Mouse (Mus musculus): Measurements from ENCODE around the gene Slc9b1. TPM values are rescaled to one million over a fixed set of nuclear protein-coding genes. Genes with fewer than 3 reads are reported as not detected.

Gene Slc9b1
- polyA plus RNA-seq, 1 experiment from 2014 or later = not detected

DNA sequence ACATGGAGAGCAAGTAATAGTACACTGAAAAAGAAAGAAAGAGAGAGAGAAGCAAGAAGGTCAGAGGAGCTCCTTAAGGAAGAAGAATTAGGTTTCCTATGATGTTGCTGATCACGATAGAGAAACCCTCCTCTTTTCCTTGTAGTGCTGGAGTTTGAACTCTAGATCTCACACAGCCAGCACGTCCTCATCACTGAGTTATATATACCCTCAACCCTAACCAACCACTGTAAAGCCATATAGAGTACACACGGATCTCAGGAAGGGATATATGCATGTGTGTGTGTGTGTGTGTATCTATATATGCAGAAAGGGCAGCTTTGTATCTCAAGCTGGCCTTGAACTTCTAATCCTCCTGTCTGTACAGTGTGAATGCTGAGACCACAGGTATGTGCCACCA is 69.4 kb downstream of the Slc9b1 start:
- H3K4me3 ChIP-seq = no peak overlapping the region
- H3K27ac ChIP-seq = no peak overlapping the region
- H3K36me3 ChIP-seq = no peaks in the 10 kb centered on the region; the same call in 1 of the 2 replicates
- no peaks in the 10 kb centered on the region for H3K27me3 ChIP-seq
- WGBS = 80% methylated on average over 3 of the region's 3 CpGs
- H3K9me3 ChIP-seq (replicated peaks) = no peaks in the 10 kb centered on the region
- H3K9ac ChIP-seq = no peak overlapping the region
- ATAC-seq (replicated peaks; ENCODE audit: insufficient number of reproducible peaks, insufficient read depth, low FRiP score, low read depth) = no peak
- peaks cover 19% of the 10 kb centered on the region for H3K4me1 ChIP-seq (replicated peaks)
- no peak overlapping the region for H3K4me2 ChIP-seq

DNA sequence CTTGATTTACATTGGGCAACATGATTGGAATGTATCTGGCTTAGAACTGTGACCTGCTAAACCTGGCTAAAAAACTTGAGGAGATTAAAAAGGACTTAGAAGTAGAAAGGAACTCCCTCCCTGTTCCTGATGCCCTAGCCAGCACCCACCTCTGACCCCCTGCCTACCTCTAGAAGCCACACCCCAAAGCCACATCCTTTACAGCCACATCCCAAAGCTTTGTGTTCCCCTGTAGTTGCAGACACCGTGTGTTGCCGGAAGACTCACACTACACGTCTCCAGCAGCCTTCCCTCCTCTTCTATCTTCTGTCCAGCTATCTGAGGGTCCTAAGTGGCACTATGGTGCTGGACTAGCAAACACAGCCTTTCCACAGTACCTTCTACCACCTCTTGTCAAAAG is 70.0 kb downstream of the Slc9b1 start:
- Histone ChIP-seq H3K9me3 (replicated peaks) (no peaks in the 10 kb centered on the region), H3K27me3 (no peaks in the 10 kb centered on the region), H3K4me2 (no peak overlapping the region), H3K27ac (no peak overlapping the region), H3K9ac (no peak overlapping the region), H3K4me3 (no peak overlapping the region), H3K4me1 (replicated peaks) (peaks cover 15% of the 10 kb centered on the region), H3K36me3 (no peaks in the 10 kb centered on the region; the same call in 1 of the 2 replicates)
- no peak for ATAC-seq (replicated peaks; ENCODE audit: insufficient number of reproducible peaks, insufficient read depth, low FRiP score, low read depth)
- 76% methylated on average over 3 of the region's 3 CpGs for WGBS

DNA sequence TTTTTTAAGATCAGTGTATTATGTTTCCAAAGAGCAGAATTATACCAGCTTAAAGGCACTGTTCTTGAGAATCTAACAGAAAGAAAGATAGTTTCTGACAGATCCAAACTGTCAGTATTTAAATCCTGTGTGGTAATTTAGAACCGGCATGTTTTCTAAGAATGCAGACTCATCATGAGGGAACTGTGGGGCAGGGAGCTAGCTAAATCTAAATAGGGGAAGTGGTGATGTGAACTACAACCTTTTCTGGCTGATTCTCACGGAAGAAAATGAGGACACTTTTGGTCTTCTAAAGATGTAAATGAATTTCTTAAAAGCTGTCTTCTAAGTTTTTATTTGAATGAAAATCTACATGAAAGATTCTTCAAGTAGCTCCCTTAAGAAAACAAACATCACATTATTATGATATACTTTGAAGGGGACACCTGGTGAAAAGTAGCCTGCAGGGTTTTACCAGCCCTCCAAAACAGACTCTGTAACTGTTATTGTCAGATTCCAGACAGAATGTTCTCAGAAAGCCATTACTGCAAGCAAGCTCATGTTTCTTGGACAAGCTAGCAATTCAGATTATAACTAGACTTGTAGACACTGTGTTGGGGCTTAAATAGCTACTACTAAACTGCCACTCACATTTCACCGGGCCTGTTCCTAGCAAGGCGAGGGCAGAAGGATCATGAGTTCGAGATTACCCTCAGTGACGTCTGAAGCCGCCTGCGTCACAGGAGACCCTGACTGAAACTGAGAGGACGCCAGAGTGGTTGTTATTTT is 72.9 kb downstream of the Slc9b1 start:
- Histone ChIP-seq H3K36me3 (no peaks in the 10 kb centered on the region; the same call in 1 of the 2 replicates), H3K9ac (no peak overlapping the region)

DNA sequence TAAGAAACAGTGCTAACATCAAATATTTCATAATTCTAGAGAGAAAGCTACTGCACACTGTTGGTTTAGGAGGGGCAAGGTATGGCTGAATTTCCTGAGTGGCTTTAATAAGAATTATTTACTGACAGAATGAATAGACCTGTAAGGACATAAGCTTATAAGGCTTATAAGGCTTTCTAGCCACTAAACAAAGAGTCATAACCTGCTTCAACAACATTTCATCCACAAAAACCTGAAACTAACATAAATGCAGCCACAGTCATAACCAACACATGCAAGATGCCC is 73.4 kb downstream of the Slc9b1 start:
- no peaks in the 10 kb centered on the region for H3K9me3 ChIP-seq (replicated peaks)
- no peak overlapping the region for H3K4me3 ChIP-seq
- no peak overlapping the region for H3K4me2 ChIP-seq
- H3K9ac ChIP-seq = no peak overlapping the region
- H3K36me3 ChIP-seq = no peaks in the 10 kb centered on the region; the same call in 1 of the 2 replicates
- H3K27ac ChIP-seq = no peak overlapping the region
- no peak for ATAC-seq (replicated peaks; ENCODE audit: insufficient number of reproducible peaks, insufficient read depth, low FRiP score, low read depth)
- peaks cover 10% of the 10 kb centered on the region for H3K4me1 ChIP-seq (replicated peaks)
- no peaks in the 10 kb centered on the region for H3K27me3 ChIP-seq

More for the DNA sequence above, 72.9 kb downstream of the Slc9b1 start:
- no peak overlapping the region for H3K4me3 ChIP-seq
- H3K27ac ChIP-seq = no peak overlapping the region
- no peak overlapping the region for H3K4me2 ChIP-seq
- H3K4me1 ChIP-seq (replicated peaks) = peaks cover 10% of the 10 kb centered on the region
- H3K9me3 ChIP-seq (replicated peaks) = no peaks in the 10 kb centered on the region
- no peak for ATAC-seq (replicated peaks; ENCODE audit: insufficient number of reproducible peaks, insufficient read depth, low FRiP score, low read depth)
- no peaks in the 10 kb centered on the region for H3K27me3 ChIP-seq
- WGBS = 78% methylated on average over 9 of the region's 9 CpGs

DNA sequence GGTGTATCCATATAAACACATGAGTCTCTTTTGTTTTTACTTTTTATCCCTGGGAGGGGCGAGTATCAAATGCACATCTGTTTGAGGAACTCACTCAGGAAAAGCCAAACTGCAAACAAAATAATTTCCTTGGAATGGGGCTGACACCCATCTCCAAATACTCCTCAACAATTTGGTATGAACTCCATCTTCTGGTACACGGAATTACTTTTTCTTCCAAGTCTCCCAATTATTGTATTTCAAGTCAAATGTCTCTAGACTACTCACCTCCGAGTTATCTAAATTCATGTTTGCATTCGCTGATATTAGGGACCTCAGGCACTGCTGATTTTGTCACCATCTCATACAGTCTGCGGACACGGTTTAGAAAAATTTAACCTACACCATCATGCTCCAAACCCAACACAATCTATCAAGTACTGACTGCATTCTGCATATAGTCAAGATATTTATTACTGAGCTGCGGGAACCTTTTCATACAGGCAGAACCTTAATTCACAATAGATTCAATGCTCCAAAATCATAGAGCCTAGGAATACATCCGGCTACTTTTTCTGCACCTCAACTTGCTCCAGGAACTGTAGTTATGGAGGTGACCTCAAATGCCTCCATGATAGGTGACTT is 74.5 kb downstream of the Slc9b1 start:
- no peak for ATAC-seq (replicated peaks; ENCODE audit: insufficient number of reproducible peaks, insufficient read depth, low FRiP score, low read depth)
- H3K27me3 ChIP-seq = no peaks in the 10 kb centered on the region
- peaks cover 10% of the 10 kb centered on the region for H3K4me1 ChIP-seq (replicated peaks)
- peak overlapping the region; percentile 85 for H3K9ac ChIP-seq
- H3K36me3 ChIP-seq = no peaks in the 10 kb centered on the region
- peak overlapping the region; percentile 97 for H3K27ac ChIP-seq
- peak overlapping the region; percentile 63 for H3K4me2 ChIP-seq
- H3K9me3 ChIP-seq (replicated peaks) = no peaks in the 10 kb centered on the region
- 15% methylated on average over 8 of the region's 8 CpGs for WGBS
- peak overlapping the region; percentile 73 for H3K4me3 ChIP-seq

DNA sequence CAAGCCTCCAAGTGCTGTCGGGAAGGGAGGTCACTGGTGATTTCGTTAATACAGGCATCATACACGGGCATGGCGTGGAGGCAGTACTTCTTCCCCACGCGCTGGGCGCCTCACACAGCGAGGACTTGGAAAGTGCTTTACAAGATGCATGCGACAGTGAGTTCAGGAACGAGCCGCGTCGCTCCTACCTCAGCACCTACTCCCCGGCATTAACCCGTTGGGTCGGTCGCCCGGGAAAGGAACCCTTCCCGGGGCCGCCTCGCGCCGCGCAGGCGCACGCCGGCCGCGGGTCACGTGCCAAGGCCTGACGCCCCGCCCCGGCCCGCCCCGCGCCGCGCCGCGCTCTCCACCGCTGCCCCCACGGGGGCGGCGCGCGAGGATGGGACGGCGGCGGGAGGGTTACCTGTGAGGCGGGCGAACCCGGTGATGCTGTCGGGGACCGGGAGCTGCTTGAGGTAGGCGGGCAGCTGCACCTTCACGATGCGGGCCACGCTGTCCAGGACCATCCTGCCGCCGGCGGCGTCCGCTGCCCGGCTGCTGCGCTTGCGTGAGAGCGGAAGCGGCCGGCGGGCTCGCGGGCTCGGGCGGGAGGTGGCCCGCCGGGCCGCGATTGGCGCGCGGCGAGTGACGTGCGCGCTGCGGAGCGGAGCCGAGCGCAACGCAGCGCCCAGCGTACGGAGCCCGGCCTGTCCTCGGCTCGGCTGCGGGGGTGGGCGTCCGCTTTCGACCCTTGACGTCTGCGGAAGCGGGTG is 75.2 kb downstream of the Slc9b1 start:
- Histone ChIP-seq H3K9me3 (replicated peaks) (no peaks in the 10 kb centered on the region), H3K9ac (peak overlapping the region; percentile 85), H3K4me3 (peak overlapping the region; percentile 73), H3K27ac (peak overlapping the region; percentile 97), H3K4me1 (replicated peaks) (peaks cover 10% of the 10 kb centered on the region), H3K27me3 (no peaks in the 10 kb centered on the region), H3K36me3 (no peaks in the 10 kb centered on the region), H3K4me2 (peak overlapping the region; percentile 63)
- WGBS = under 1% methylated on average over 82 of the region's 103 CpGs
- peak; percentile 97 for ATAC-seq (replicated peaks; ENCODE audit: insufficient number of reproducible peaks, insufficient read depth, low FRiP score, low read depth)

DNA sequence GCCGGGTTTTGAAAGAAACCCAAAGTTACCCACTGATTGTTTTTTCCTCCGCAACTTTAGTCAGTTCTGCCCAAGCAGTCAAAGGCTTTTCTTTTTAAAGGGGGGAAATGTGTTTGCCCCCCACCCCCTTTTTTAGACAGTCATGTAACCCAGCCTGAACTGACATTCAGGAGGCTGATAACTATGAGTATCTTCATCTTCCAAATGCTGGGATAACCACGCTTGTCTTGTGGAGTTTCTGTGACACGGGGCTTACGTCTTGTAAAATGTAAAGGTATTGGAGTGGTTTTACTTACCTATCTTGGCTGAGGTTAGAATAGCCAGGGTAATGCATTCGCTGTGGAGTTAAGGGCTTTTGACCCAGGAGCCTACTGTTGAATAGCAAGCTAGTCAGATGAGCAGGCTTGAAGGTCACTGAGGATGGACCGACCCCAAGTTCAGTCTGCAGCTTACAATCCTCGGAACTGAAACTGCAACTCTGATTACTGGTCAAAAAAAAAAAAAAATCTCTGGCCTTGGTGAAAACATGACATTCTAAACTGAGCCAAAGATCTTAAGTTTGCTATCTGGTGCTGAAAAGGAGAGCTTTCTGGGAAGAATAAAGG is 75.9 kb downstream of the Slc9b1 start, which contains the start of gene Cisd2:
Gene Cisd2, minus strand, starts transcription at position 318 of the 605 bp plus-strand sequence.
- H3K9me3 ChIP-seq (replicated peaks) = no peaks in the 10 kb centered on the region
- H3K9ac ChIP-seq = peak within 1 kb of the TSS; percentile 85
- peak within 1 kb of the TSS; percentile 63 for H3K4me2 ChIP-seq
- peak within 1 kb of the TSS; percentile 73 for H3K4me3 ChIP-seq
- ATAC-seq (replicated peaks; ENCODE audit: insufficient number of reproducible peaks, insufficient read depth, low FRiP score, low read depth) = 0 out of 2 replicates have a peak, but pooled peaks have one; percentile 9
- WGBS = under 1% methylated on average over 8 of the region's 8 CpGs
- no peaks in the 10 kb centered on the region for H3K27me3 ChIP-seq
- peaks cover 10% of the 10 kb centered on the region for H3K4me1 ChIP-seq (replicated peaks)
- H3K36me3 ChIP-seq = no peaks in the 10 kb centered on the region
- H3K27ac ChIP-seq = peak within 1 kb of the TSS; percentile 97

DNA sequence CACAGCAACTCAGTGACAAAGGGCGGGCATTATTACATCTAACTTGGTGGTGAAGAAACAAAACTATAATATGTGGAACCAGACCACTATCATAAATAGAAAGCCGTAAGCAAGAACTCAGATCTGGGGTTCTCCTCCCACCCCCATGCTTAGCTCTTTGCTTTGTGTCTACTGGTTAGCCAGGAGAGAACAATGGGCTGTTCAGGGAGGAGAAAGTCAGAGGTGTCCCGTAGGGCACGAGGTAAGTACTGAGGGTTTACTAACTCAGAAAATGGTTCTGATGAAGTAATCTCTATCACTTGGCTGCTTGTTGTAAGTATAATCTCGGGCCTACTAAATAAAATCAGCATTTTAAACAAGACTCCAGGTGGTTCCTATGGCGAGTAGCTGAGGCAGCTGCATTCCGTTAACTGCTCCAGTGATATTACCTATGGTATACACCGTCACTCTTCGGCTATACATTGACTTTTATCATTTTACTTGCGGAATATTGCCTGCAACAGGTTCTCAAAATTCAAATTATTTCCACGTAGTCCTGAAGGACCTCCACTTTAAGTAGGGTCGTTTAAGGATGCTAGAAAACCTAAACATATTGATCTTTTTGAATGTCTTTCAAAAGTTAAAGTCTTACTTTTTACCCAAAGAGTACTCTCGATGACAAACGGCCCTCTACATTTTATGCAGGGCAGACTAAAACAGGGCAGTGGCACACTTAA is 89.2 kb downstream of the Slc9b1 start:
- Histone ChIP-seq H3K27me3 (no peaks in the 10 kb centered on the region), H3K36me3 (no peaks in the 10 kb centered on the region; the same call in 1 of the 2 replicates), H3K4me2 (peak overlapping the region; percentile 64), H3K9ac (peak overlapping the region; percentile 70), H3K27ac (peak overlapping the region; percentile 86), H3K9me3 (replicated peaks) (no peaks in the 10 kb centered on the region), H3K4me1 (replicated peaks) (peaks cover 12% of the 10 kb centered on the region), H3K4me3 (peak overlapping the region; percentile 95)
- WGBS = 51% methylated on average over 14 of the region's 14 CpGs
- no peak for ATAC-seq (replicated peaks; ENCODE audit: insufficient number of reproducible peaks, insufficient read depth, low FRiP score, low read depth)

DNA sequence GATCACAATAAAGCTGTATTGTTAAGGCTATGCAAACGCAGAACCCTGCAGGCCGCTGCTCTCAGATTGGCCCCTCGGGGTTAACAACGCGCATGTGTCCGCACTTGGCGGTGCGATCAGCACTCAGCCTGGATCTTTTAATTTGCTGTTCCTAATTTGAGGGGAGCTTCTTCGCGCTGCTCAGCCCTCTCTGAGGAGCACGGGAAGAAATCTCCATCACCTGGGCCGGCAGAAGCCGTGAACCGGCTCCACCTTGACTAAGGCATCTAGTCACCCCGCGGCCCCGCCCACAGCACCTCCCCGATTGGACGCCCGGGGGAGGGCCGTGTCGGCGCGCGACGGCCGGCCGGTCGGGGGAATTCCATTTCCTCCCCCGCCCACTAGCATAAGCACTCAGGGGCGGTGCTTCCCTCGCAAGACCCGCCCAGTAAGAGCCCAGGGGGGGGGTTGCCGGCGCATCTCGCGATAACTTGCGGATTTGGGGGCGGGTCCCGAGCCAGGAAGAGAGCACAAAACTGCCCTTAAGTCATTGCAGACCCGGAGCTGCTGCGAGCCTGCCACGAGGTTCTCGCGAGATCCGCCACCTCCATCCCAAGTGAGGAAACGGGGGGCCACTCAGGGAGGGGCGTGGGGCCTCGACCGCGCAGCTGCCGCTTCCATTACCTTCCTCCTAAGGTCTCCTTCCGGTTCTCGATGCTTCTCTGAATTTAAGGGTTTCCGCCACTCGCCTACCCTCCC is 90.1 kb downstream of the Slc9b1 start, which contains the start of gene Ube2d3:
Gene Ube2d3, plus strand, starts transcription at position 392 of the 738 bp plus-strand sequence.
- Histone ChIP-seq H3K4me2 (peak within 1 kb of the TSS; percentile 65), H3K27ac (peak within 1 kb of the TSS; percentile 100), H3K4me3 (peak within 1 kb of the TSS; percentile 95), H3K9me3 (replicated peaks) (no peaks in the 10 kb centered on the region), H3K9ac (peak within 1 kb of the TSS; percentile 98), H3K27me3 (no peaks in the 10 kb centered on the region), H3K36me3 (peaks cover under 1% of the 10 kb centered on the region; the same call in 1 of the 2 replicates), H3K4me1 (replicated peaks) (peaks cover 13% of the 10 kb centered on the region)
- ATAC-seq (replicated peaks; ENCODE audit: insufficient number of reproducible peaks, insufficient read depth, low FRiP score, low read depth) = peak; percentile 92
- under 1% methylated on average over 56 of the region's 56 CpGs for WGBS

DNA sequence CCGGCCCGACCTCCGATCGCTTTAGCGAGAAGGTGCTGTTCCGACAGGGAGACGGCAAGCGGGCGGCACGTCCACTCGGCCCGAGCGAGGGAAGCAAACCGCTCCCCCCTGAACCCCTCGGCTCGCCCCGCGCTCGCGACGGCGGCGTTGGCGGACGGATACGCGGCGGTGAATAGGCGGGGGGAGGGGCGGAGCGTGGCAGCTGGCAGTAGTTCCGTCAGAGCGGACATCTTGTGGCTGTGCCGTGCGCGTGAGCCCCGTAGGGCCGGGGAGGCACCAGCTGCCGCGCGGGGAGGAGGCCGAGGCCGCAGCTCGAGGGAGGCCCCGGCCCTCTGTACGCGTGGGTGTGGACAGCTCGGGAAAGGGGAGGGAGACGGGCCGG is 90.7 kb downstream of the Slc9b1 start:
- peak overlapping the region; percentile 65; the same call in 1 of the 2 replicates for H3K4me2 ChIP-seq
- WGBS = under 1% methylated on average over 42 of the region's 50 CpGs
- no peaks in the 10 kb centered on the region for H3K27me3 ChIP-seq
- peak; percentile 69 for ATAC-seq (replicated peaks; ENCODE audit: insufficient number of reproducible peaks, insufficient read depth, low FRiP score, low read depth)
- H3K36me3 ChIP-seq = peaks cover 6% of the 10 kb centered on the region; the same call in 1 of the 2 replicates
- no peaks in the 10 kb centered on the region for H3K9me3 ChIP-seq (replicated peaks)
- H3K9ac ChIP-seq = peak overlapping the region; percentile 98
- peaks cover 19% of the 10 kb centered on the region for H3K4me1 ChIP-seq (replicated peaks)
- peak overlapping the region; percentile 95 for H3K4me3 ChIP-seq
- peak overlapping the region; percentile 100 for H3K27ac ChIP-seq
